Mouse (Mus musculus) adrenal gland, postnatal 0 days (tissue): ENCODE results near the gene Wdr34. TPM values are rescaled to one million over a fixed set of nuclear protein-coding genes. Genes with fewer than 3 reads are reported as not detected.

Source experiments
- microRNA-seq: library from miRNA; unstranded; fragments of <30 nt; microRNA quantifications from one replicate; pipeline ENCODE4, GENCODE M21; 2016; ENCODE audit warnings: borderline replicate concordance; ENCODE audit not compliant: insufficient number of aligned reads
- polyA plus RNA-seq: library from polyadenylated mRNA; unstranded; fragments of >200 nt; fragmentation: Nextera tagmentation; extraction: Ambion mirVana; gene quantifications from 2 replicates; pipeline ENCODE4 v1.2.1, GENCODE M21; 2015

Gene Wdr34
- polyA plus RNA-seq: 27.3 and 30.6 TPM in 2 replicates

DNA sequence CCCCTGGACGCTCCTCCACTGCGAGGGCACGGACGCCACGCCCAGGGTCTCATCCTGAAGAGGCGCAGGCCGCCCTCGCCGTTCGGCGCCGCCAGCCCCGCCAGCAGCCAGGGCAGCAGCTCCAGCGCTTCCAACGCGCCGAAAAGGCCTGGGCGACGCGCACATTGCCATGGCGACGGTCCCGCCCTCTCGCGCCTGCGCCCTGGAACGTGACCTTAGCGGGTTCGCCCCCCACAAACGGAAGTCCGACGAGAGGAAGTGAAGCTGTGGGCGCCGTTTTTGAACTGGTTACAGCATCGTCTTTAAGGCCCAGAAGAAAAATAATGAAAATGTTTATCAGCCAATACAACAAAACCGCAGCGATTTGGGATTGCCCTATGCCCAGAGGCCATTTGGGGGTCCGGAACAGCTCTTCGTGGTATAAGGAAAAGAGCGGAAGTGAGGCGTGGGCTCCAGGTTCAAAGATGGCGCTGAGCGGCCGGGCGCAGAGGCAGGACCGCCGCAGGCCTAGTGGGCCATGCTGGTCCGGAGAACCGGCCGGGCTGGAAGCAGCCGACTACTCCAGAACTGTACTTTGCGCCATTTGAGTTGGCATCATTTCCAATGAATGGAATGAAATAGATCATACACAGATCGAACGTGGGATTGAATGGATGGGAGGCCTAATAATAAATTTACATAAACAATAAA lies at the start of gene Wdr34:
Wdr34 (minus strand) TSS at position 183 of the 690 bp plus-strand sequence.

DNA sequence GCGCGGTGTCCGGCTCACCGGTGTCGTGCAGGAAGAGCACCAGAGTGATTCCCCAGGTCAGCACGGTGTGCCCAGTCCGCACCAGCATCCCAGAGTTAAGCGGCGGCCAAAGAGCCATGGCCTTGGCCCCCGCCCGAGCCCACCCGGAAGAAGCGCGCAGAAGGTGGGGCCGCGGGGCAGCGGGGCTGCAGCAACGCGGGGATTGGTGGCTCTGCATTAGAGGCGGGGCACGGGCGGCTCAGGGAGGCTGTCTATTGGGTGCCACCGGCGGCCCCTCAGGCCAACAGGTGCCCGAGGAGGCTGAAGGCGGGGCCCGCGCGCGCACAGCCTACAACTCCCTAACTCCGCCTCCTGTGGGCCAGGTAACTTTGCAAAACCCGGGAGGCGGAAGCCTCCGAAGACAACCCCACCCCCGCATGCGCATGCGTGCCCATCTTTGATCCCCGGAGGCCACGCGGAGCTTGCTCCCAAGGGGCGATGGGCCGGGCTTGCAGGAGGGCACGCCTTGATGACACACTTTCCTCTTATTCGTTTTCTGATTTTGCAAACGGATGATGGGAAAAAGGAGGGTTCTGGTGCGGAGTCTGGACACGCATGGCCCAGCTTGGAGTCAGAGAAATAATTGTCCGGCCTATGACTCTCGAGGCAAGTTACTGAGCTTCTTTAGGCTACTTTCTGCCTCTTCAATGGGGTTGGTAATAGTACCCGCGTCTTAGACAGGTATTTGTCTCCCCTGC lies 45.0 kb upstream of the Wdr34 start, which contains the start of gene Zdhhc12:
Zdhhc12 (minus strand) TSS at position 178 of the 737 bp plus-strand sequence.

DNA sequence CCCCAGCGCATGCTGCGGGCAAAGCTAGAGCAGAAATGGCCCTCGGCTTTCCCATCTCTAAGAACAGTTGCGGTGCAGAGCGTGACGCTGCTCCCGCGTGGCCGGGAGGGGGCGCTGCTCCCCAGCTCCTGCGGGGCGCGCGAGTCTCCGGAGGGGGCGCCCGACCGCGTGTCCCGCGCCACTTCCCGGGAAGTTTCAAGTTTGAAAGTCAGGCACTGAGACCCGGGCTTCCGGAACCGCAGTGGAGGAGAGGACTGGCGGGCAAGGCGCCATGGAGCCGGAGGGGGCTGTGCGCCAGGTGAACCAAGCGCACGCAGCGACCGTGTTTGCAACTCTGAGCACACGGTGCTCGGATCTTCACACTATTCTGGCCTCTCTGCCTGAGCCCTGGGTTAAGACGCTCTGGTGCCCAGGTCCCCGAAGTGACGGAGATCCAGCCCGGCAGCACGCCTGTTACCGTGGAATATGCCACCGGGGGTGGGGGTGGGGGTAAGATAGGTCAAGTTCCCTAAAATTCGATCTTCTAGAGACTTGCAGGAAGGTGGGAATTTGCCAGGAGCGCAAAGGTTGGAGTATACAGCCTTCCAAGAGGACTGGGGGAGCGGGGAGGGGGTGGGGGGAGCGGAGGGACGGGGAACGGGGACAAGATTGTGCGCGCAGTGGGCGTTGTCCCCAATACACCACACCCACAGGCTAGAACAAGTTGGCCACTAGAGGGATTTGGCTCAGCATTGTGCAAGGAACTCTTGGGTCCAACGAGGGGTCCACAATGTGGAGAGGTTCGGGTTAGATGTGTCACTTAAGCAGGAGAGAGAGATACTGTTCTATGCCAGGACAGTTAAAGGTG lies 29.0 kb upstream of the Wdr34 start, which contains the start of gene Pkn3:
Pkn3 (plus strand) TSS at position 183 of the 847 bp plus-strand sequence.

DNA sequence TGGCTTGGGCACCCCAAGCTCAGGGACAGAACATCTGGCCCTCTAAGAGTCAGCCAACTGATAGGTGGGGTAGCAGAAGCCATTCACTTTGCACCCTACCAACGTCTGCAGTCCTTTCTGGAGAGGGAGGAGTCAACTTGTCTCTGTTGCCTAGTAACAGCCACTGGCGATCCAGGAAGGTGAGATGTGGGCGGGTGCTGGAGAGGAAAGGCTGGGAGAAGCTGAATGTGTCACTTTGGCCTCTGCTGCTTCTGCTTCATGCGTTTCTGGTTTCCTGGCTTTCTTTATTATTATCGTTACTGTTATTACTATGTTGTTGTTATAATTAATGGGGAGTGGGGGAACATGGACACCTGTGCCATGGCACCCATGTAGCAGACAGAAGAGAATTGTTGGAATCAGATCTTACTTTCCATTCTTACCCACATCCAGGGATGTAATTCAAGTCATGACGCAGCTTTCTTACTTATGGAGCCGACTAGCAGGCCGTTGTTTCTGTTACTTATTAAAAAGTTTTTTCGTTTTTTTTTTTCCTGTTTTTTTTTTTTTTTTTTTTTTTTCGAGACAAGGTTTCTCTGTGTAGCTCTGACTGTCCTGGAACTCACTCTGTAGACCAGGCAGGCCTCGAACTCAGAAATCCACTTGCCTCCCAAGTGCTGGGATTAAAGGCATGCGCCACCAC lies 8.7 kb upstream of the Wdr34 start, which contains the start of gene Set:
Set (plus strand) TSS at position 156 of the 682 bp plus-strand sequence.

Small RNA genes lying within 50 kb of the gene (microRNA-seq; reads per million reads assigned to microRNA genes)
- 1.4 reads per million for gene Mir6997

Other genes with a start within 250 kb of the Wdr34 start
- 16.8 and 18.2 TPM in 2 replicates for gene Slc27a4, start 246.2 kb downstream of the Wdr34 start, polyA plus RNA-seq
- gene Urm1, start 228.8 kb downstream of the Wdr34 start, polyA plus RNA-seq: 23.6 and 27.8 TPM in 2 replicates
- gene Cercam, start 179.7 kb downstream of the Wdr34 start, polyA plus RNA-seq: 25.0 and 27.7 TPM in 2 replicates
- 22.2 and 35.4 TPM in 2 replicates for gene Odf2, start 159.7 kb downstream of the Wdr34 start, polyA plus RNA-seq
- 26.8 and 35.8 TPM in 2 replicates for gene Gle1, start 113.5 kb downstream of the Wdr34 start, polyA plus RNA-seq
- gene Sptan1, start 83.3 kb downstream of the Wdr34 start, polyA plus RNA-seq: 50.5 and 78.8 TPM in 2 replicates
- gene Set, start 8.5 kb upstream of the Wdr34 start, polyA plus RNA-seq: 172 and 260 TPM in 2 replicates
- gene Pkn3, start 28.8 kb upstream of the Wdr34 start, polyA plus RNA-seq: 2.3 and 4.8 TPM in 2 replicates
- 24.9 and 31.7 TPM in 2 replicates for gene Zdhhc12, start 44.8 kb upstream of the Wdr34 start, polyA plus RNA-seq
- 5.2 and 6.6 TPM in 2 replicates for gene Zer1, start 75.7 kb upstream of the Wdr34 start, polyA plus RNA-seq
- 3.1 and 7.6 TPM in 2 replicates for gene Tbc1d13, start 84.9 kb upstream of the Wdr34 start, polyA plus RNA-seq
- 29.2 and 38.9 TPM in 2 replicates for gene Endog, start 122.6 kb upstream of the Wdr34 start, polyA plus RNA-seq
- 25.1 and 32.0 TPM in 2 replicates for gene Spout1, start 129.6 kb upstream of the Wdr34 start, polyA plus RNA-seq
- 7.2 and 12.4 TPM in 2 replicates for gene Kyat1, start 157.0 kb upstream of the Wdr34 start, polyA plus RNA-seq
- gene Lrrc8a, start 188.8 kb upstream of the Wdr34 start, polyA plus RNA-seq: 31.8 and 34.7 TPM in 2 replicates
- 0.11 and 0.12 TPM in 2 replicates for gene Gm28035, start 191.7 kb upstream of the Wdr34 start, polyA plus RNA-seq
- gene Phyhd1, start 217.3 kb upstream of the Wdr34 start, polyA plus RNA-seq: 7.4 and 9.5 TPM in 2 replicates
- not detected in 2 replicates for gene Gm28038, start 232.2 kb upstream of the Wdr34 start, polyA plus RNA-seq
- 23.1 and 40.6 TPM in 2 replicates for gene Dolk, start 237.5 kb upstream of the Wdr34 start, polyA plus RNA-seq
- gene Nup188, start 237.5 kb upstream of the Wdr34 start, polyA plus RNA-seq: 16.5 and 23.9 TPM in 2 replicates